Mouse (Mus musculus) naive thymus-derived CD4-positive, alpha-beta T cell, adult 2 months (primary cell): ENCODE results near the gene Pias3.
A peak's percentile ranks its signal among the peaks of the same experiment; 100 is the strongest.
"Not testable (repeated sequence)": the region's sequence is repeated elsewhere in the genome, so short reads cannot be mapped to it uniquely, and the experiment has no call there.

Experiments
- DNase-seq: peaks from one replicate; pipeline ENCODE4 v3.0.0-alpha.2; 2011; ENCODE audit warnings: low read depth

The Pias3 gene

DNA sequence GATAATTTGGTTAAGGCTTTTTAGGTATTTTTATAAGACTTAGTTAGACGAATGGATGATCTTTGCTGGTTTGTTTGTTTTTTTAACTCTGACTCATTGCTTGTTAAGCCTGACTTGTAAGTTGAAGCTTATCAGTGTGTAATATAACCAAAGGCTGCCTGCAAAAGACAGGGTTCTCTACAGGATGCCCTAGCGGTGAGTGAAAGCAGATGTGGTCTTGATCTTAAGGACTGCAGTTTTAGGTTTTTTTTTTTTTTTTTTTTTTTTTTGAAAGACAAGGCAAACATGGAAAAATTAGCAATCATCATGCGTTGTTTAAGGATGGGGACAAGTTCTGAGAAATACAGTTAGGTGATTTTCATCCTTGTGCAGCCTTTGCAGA, 33.2 kb downstream of the Pias3 start:
- peak; percentile 58 for DNase-seq

DNA sequence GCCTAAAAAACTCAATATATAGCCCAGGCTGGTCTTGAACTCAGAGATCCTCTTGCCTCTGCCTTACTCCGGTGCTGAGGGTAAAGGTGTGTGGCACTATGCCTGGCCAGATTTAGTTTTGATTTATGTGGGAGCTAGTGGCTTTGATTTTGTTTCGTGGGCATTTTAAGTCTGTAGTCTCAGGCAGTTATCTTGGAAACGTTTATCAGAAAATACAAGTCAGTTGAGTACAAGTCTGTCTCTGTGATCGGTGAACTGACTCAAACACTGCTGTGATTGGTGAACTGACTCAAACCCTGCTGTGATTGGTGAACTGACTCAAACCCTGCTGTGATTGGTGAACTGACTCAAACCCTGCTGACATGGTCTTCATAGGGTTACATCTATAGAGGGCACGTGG, 34.6 kb downstream of the Pias3 start:
- no peak for DNase-seq

DNA sequence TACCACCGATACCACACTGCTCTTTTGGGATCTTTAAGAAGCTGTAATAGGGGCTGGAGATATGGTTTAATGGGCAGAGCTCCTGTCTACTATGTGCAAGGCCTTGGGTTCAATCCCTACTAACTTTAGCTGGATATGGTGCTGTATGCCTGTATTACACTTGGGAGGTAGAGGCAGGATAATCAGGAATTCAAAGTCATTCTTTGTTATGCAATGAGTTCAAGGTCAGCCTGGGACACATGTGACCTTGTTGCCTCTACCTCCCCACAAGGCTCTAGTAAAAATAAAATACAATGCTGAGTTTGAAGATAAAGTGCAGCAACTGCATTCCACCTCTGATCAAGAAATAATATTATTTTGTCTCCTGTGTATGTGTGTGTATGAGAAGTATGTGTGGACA, 37.8 kb downstream of the Pias3 start:
- no peak for DNase-seq

DNA sequence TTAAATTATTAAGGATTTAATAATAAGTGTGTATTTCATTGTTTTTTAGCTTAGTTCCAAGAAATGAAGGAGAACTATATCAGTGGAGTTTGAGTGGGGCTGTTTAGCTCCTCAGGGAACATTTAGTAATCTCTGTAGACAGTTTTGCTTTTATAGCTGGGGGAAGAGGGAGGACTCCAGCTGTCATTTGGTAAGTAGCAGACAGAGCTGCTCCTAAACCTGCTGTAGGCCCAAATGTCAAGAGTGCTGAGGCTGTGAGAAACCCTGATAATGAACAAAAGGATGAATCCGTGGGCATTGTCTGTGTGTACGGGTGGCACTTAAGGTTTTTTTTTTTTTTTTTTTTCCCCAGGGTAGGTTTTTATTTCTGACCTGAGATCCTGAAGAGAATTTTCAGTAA, 39.0 kb downstream of the Pias3 start:
- DNase-seq: no peak

DNA sequence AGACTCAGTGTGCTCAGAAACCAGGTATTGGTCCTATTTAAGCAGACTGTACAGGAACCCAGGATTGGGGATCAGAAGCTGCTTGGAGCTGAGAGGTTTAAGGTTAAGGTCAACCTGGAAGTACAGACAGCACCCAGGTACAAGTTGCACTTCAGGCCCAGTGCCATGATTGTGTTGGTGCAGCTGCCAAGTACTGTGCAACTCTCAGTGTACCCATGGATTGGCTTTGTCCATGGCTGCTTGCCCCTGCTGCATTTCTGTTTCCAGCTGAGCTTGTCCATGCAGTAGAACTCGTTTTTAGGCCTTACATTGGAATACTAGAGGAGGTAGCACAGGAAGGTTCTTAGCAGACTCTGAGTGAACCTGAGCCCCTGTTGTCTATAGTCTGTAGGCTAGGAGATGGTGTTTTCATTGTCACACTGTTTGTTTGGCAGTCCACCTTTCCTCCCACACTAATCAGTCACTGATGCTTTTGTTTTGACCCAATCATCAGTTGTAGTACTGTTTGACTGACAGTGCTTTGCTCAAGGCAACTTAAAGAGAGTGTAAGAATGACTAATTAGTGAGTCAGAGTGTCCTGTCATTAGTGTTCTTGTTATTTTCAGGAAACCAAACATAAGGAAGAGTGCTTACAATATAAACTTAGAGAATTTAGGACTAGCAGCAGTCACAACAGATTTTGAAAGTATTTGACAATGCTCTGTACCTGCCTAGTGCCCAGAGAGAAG, 41.0 kb downstream of the Pias3 start:
- DNase-seq: no peak

DNA sequence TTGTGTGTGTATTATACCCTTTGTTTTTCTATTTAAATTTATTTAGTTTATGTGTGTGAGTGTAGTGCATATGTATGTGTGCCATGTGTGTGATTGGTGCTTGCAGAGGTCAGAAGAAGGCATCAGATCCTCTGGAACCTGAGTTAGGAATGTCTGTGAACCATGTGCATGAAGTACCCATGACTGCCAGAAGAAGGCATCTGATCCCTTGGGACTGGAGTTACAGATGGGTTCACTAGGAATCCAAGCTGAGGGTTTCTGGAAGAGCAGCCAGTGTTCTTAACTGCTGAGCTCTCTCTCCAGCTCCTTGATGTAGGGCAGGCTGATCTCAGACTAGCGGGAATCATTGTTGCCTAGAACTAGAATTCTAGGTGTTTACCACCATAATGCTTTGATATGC, 41.8 kb downstream of the Pias3 start:
- no peak for DNase-seq

DNA sequence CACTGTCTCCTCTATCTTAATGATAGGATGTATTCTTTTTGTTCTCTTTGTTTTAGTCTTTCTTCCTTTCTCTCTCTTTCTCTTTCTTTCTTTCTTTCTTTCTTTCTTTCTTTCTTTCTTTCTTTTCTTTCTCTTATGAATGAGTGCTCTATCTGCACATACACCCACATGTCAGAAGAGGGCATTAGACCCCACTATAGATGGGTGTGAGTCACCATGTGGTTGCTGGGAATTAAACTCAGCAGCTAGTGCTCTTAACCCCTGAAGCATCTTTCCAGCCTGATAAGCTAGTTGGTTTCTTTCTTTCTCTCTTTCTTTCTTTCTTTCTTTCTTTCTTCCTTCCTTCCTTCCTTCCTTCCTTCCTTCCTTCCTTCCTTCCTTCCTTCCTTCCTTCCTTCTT, 44.1 kb downstream of the Pias3 start:
- not testable (repeated sequence) for DNase-seq

DNA sequence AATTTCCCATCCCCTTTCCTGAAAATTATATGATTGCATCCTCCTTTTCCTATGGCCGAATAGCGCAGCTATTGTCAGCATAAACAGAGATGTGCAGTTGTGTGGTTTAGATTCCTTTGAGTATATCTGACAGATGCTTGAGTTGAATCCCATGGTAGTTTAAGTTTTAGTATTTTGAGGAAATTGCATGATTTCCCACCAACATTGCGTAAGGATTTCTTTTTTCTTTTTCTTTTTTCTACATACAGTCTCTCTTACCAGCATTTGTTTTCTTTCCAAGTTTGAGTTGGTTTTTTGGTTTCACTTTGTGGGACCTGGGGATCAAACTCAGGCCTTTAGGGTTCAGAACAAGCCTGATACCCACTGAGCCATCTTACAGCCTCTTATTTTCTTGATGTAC, 48.2 kb downstream of the Pias3 start:
- no peak for DNase-seq

DNA sequence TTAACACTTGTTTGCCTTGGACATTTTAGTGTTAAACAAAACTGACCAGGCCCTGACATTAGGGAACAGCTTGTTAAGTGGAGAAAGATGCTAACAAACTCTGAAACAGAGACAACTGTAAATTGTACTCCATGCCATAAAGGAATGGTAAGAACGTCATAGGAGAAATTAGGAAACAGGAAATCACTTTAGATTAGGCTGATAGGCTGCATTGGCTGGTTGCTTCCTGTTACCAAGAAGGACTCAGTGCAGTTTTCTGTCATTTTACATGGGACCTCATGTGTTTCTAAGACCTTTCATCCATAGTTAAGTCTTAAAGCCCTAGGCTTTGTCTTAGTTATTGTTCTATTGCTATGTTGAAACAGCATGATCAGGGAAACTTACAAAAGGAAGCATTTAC, 50.6 kb downstream of the Pias3 start:
- no peak for DNase-seq
